Mouse (Mus musculus) liver, embryonic 14.5 days (tissue): ENCODE results near the gene Ptprt.

Experiments used
- CTCF ChIP-seq: IDR thresholded peaks from 2 replicates; pipeline ENCODE4 v1.5.1; 2016; ENCODE audit warnings: antibody characterized with exemption, low read depth, control low read depth
- EP300 ChIP-seq: IDR thresholded peaks from 2 replicates; pipeline ENCODE4 v1.6.1; 2016; ENCODE audit warnings: antibody characterized with exemption, low read depth

GRCm38 (mm10) chr2:161534151-161534550 is 1126.8 kb downstream of the Ptprt start:
- TF ChIP-seq CTCF (no peak), EP300 (no peak)
